Mouse (Mus musculus): Measurements from ENCODE around the gene Lbx2. TPM values are rescaled to one million over a fixed set of nuclear protein-coding genes. Genes with fewer than 3 reads are reported as not detected.

The Lbx2 gene
- polyA plus RNA-seq (2012; rRNA removed), result 1.4 and 2.5 TPM in 2 replicates

GRCm38 (mm10) chr6:83086121-83087035 lies at the start of gene Lbx2:
Gene Lbx2, plus strand, starts transcription at chr6:83086367.
- no peaks in the 10 kb centered on the region for H3K36me3 ChIP-seq (ENCODE audit: control insufficient read depth, insufficient read depth, low read length)
- H3K27ac ChIP-seq (ENCODE audit: insufficient read depth, low read depth, low read length), result peak within 1 kb of the TSS; percentile 40
- DNase-seq, result no peak
- H3K4me3 ChIP-seq (ENCODE audit: insufficient read depth, low read depth, low read length), result peak within 1 kb of the TSS; percentile 48
- WGBS, result 14% methylated on average over 42 of the region's 42 CpGs
- H3K4me1 ChIP-seq (ENCODE audit: control insufficient read depth, insufficient read depth, low read length), result no peaks in the 10 kb centered on the region
- H3K27me3 ChIP-seq (replicated peaks; ENCODE audit: control insufficient read depth, insufficient read depth, low read length), result 0 out of 2 replicates have a peak, but pooled peaks cover 1% of the 10 kb centered on the region
- no peak for TF ChIP-seq POLR2A (IDR thresholded peaks at IDR 0.05; ENCODE audit: low read depth, low read length)
- TF ChIP-seq CTCF (conservative IDR thresholded peaks at IDR 0.05; ENCODE audit: insufficient read depth, insufficient read length, low read depth, low read length), result no peak

DNA sequence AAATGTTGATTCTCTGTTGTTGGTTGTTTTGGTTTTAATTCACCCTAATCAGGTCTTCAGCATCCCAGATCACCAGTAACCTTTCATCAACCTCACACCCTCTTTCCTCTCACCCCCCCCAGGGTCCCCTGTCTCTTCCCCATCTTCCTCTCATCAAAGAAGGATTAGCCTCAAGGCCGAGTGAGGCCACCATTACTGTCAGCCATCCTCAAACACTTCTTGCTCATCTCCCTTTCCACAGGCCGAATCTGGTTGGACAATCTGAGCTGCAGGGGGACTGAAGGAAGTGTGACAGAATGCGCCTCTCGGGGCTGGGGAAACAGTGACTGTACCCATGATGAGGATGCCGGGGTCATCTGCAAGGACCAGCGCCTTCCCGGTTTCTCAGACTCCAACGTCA lies 49.0 kb upstream of the Lbx2 start:
- Histone ChIP-seq H3K27me3 (replicated peaks; ENCODE audit: control insufficient read depth, insufficient read depth, low read length) (no peaks in the 10 kb centered on the region), H3K27ac (ENCODE audit: insufficient read depth, low read depth, low read length) (no peak overlapping the region), H3K4me1 (ENCODE audit: control insufficient read depth, insufficient read depth, low read length) (peaks cover 2% of the 10 kb centered on the region; the same call in 1 of the 2 replicates), H3K4me3 (ENCODE audit: insufficient read depth, low read depth, low read length) (no peak overlapping the region), H3K36me3 (ENCODE audit: control insufficient read depth, insufficient read depth, low read length) (no peaks in the 10 kb centered on the region)
- 88% methylated on average over 8 of the region's 8 CpGs for WGBS
- no peak for TF ChIP-seq CTCF (conservative IDR thresholded peaks at IDR 0.05; ENCODE audit: insufficient read depth, insufficient read length, low read depth, low read length)
- TF ChIP-seq POLR2A (IDR thresholded peaks at IDR 0.05; ENCODE audit: low read depth, low read length), result no peak
- no peak for DNase-seq

DNA sequence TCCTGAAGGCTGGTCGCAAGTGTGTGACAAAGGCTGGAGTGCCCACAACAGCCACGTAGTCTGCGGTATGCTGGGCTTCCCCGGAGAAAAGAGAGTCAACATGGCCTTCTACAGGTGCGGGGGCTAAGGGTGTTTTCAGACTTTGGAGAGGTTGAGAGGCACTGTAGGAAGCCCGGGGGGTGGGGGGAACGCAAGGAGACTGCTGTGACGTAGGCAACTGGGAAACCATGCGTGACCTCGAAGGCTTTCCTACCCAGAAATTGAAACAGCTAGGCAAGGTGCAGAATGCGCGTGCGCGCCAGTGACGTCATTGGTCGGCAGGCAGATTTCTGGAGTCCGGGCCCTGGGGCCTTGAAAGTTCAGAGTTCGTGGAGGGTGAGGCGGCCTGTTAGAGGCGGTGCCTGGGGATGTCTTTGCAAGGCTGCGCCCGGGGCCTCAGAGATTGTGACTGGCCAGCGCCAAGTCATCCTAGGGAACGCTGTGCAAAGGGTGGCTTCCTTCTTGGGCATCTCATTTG lies 47.6 kb upstream of the Lbx2 start:
- Histone ChIP-seq H3K36me3 (ENCODE audit: control insufficient read depth, insufficient read depth, low read length) (no peaks in the 10 kb centered on the region), H3K27me3 (replicated peaks; ENCODE audit: control insufficient read depth, insufficient read depth, low read length) (no peaks in the 10 kb centered on the region), H3K4me3 (ENCODE audit: insufficient read depth, low read depth, low read length) (peak overlapping the region; percentile 24; the same call in 1 of the 2 replicates), H3K27ac (ENCODE audit: insufficient read depth, low read depth, low read length) (no peak overlapping the region), H3K4me1 (ENCODE audit: control insufficient read depth, insufficient read depth, low read length) (peaks cover 2% of the 10 kb centered on the region; the same call in 1 of the 2 replicates)
- TF ChIP-seq CTCF (conservative IDR thresholded peaks at IDR 0.05; ENCODE audit: insufficient read depth, insufficient read length, low read depth, low read length) (no peak), POLR2A (IDR thresholded peaks at IDR 0.05; ENCODE audit: low read depth, low read length) (no peak)
- peak; percentile 97 for DNase-seq
- WGBS, result 15% methylated on average over 24 of the region's 24 CpGs

DNA sequence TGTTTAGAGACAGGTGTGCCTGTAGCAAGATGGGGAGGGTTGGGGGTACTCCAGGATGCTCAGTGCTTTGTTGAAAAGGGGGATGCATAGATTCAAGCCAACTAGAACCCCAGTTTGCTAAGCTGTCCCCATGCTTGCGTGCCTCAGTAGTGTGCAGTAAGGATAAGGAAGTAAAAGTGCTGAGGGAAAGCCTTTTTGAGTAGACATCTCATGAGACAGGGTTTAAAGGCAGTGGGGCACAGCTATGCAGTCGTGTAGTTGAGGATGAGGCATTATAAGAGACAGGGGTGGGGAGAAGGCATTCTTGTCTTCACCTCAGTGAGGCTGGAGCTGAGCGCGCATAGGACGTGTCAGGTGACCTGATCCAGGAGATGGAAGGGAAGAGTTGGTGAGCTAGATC lies 45.6 kb upstream of the Lbx2 start:
- Histone ChIP-seq H3K27me3 (replicated peaks; ENCODE audit: control insufficient read depth, insufficient read depth, low read length) (no peaks in the 10 kb centered on the region), H3K4me3 (ENCODE audit: insufficient read depth, low read depth, low read length) (no peak overlapping the region), H3K27ac (ENCODE audit: insufficient read depth, low read depth, low read length) (no peak overlapping the region), H3K4me1 (ENCODE audit: control insufficient read depth, insufficient read depth, low read length) (peaks cover 2% of the 10 kb centered on the region; the same call in 1 of the 2 replicates), H3K36me3 (ENCODE audit: control insufficient read depth, insufficient read depth, low read length) (no peaks in the 10 kb centered on the region)
- DNase-seq, result no peak
- 89% methylated on average over 5 of the region's 5 CpGs for WGBS
- no peak for TF ChIP-seq CTCF (conservative IDR thresholded peaks at IDR 0.05; ENCODE audit: insufficient read depth, insufficient read length, low read depth, low read length)
- no peak for TF ChIP-seq POLR2A (IDR thresholded peaks at IDR 0.05; ENCODE audit: low read depth, low read length)

DNA sequence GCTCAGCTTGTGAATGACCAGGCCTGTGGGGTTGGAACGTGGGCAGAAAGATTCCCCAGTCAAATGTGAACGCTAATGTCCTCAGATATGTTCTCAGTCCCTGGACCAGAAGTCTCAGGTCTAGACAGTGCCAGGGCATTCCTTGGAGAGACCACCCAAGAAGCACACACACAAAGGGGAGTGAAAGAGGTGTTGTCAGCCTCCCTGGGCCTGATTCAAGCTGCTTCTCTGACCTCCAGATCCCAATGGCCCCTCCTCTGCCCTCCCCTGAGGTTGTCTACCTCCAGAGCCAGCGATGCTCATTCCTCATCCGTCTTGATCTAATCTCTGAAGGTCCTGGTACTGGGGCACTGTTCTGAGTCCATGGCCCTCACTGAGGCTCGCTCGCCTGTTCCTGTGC lies 42.6 kb upstream of the Lbx2 start:
- TF ChIP-seq POLR2A (IDR thresholded peaks at IDR 0.05; ENCODE audit: low read depth, low read length) (no peak), CTCF (conservative IDR thresholded peaks at IDR 0.05; ENCODE audit: insufficient read depth, insufficient read length, low read depth, low read length) (no peak)
- no peak overlapping the region for H3K27ac ChIP-seq (ENCODE audit: insufficient read depth, low read depth, low read length)

GRCm38 (mm10) chr6:83043993-83044392 lies 42.2 kb upstream of the Lbx2 start:
- Histone ChIP-seq H3K27me3 (replicated peaks; ENCODE audit: control insufficient read depth, insufficient read depth, low read length) (no peaks in the 10 kb centered on the region), H3K4me1 (ENCODE audit: control insufficient read depth, insufficient read depth, low read length) (no peaks in the 10 kb centered on the region), H3K27ac (ENCODE audit: insufficient read depth, low read depth, low read length) (no peak overlapping the region), H3K4me3 (ENCODE audit: insufficient read depth, low read depth, low read length) (no peak overlapping the region), H3K36me3 (ENCODE audit: control insufficient read depth, insufficient read depth, low read length) (no peaks in the 10 kb centered on the region)
- no peak for TF ChIP-seq POLR2A (IDR thresholded peaks at IDR 0.05; ENCODE audit: low read depth, low read length)
- no peak for TF ChIP-seq CTCF (conservative IDR thresholded peaks at IDR 0.05; ENCODE audit: insufficient read depth, insufficient read length, low read depth, low read length)
- 88% methylated on average over 5 of the region's 5 CpGs for WGBS
- DNase-seq, result no peak

More for the DNA sequence above, 42.6 kb upstream of the Lbx2 start:
- no peaks in the 10 kb centered on the region for H3K4me1 ChIP-seq (ENCODE audit: control insufficient read depth, insufficient read depth, low read length)
- WGBS, result 79% methylated on average over 6 of the region's 6 CpGs
- H3K27me3 ChIP-seq (replicated peaks; ENCODE audit: control insufficient read depth, insufficient read depth, low read length), result no peaks in the 10 kb centered on the region
- DNase-seq, result no peak
- no peaks in the 10 kb centered on the region for H3K36me3 ChIP-seq (ENCODE audit: control insufficient read depth, insufficient read depth, low read length)
- no peak overlapping the region for H3K4me3 ChIP-seq (ENCODE audit: insufficient read depth, low read depth, low read length)

GRCm38 (mm10) chr6:83044742-83045141 lies 41.4 kb upstream of the Lbx2 start:
- TF ChIP-seq POLR2A (IDR thresholded peaks at IDR 0.05; ENCODE audit: low read depth, low read length) (no peak), CTCF (conservative IDR thresholded peaks at IDR 0.05; ENCODE audit: insufficient read depth, insufficient read length, low read depth, low read length) (no peak)
- Histone ChIP-seq H3K27me3 (replicated peaks; ENCODE audit: control insufficient read depth, insufficient read depth, low read length) (no peaks in the 10 kb centered on the region), H3K36me3 (ENCODE audit: control insufficient read depth, insufficient read depth, low read length) (no peaks in the 10 kb centered on the region), H3K27ac (ENCODE audit: insufficient read depth, low read depth, low read length) (no peak overlapping the region), H3K4me3 (ENCODE audit: insufficient read depth, low read depth, low read length) (no peak overlapping the region), H3K4me1 (ENCODE audit: control insufficient read depth, insufficient read depth, low read length) (no peaks in the 10 kb centered on the region)
- peak; percentile 21 for DNase-seq
- 67% methylated on average over 9 of the region's 9 CpGs for WGBS
